Mouse (Mus musculus) cerebellum, adult 9-10 months (tissue): ENCODE results near the gene Vmn1r79.
"Not testable (repeated sequence)": the region's sequence is repeated elsewhere in the genome, so short reads cannot be mapped to it uniquely, and the experiment has no call there.

Experiments
- DNase-seq: peaks from one replicate; pipeline ENCODE4 v3.0.0; 2022

Vmn1r79 gene

GRCm38 (mm10) chr7:12170979-12171378 lies at the start of gene Vmn1r79:
Gene Vmn1r79, plus strand, starts transcription at chr7:12171279.
- not testable (repeated sequence) for DNase-seq

GRCm38 (mm10) chr7:12149957-12150356 lies 21.1 kb upstream of the Vmn1r79 start, which contains the start of gene Vmn1r78:
Gene Vmn1r78, plus strand, starts transcription at chr7:12150257.
- DNase-seq: no peak

GRCm38 (mm10) chr7:12156463-12156862 lies 14.6 kb upstream of the Vmn1r79 start:
- not testable (repeated sequence) for DNase-seq

GRCm38 (mm10) chr7:12172926-12173325 lies 1.8 kb downstream of the Vmn1r79 start:
- not testable (repeated sequence) for DNase-seq

- no peak for DNase-seq
These were observed 17.9 kb downstream of the Vmn1r79 start, which contains the start of gene Vmn1r80 for GRCm38 (mm10) chr7:12188986-12189385. Gene Vmn1r80, plus strand, starts transcription at chr7:12189286.

- no peak for DNase-seq
These were observed 33.1 kb downstream of the Vmn1r79 start for GRCm38 (mm10) chr7:12204141-12204540.
